Mouse (Mus musculus): ENCODE data around the gene Lrrfip2. TPM values are rescaled to one million over a fixed set of nuclear protein-coding genes. Genes with fewer than 3 reads are reported as not detected.

Lrrfip2 gene
- polyA plus RNA-seq, 1 experiment from 2014 or later, result 41.8 TPM

DNA sequence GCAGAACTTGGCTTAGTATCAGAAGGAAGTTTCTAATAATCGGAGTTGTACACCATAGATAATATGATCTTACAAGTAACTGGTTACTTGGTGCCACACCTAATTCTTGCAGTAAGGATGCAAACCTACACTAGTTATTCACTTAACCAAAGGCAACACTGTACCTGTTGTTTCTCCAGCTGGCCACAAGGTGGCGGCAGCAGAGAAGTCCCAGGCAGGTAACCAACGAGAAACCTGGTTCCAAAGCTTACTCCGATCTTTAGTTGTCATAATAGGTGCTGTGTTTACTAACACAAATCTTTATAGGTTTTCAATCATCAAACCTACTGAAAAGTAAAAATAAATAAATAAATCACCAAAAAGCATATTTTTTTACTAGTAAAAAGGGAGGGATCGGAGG is 24.3 kb upstream of the Lrrfip2 start:
- 27% methylated on average over 5 of the region's 5 CpGs for WGBS
- H3K4me1 ChIP-seq, result no peaks in the 10 kb centered on the region
- no peak overlapping the region for H3K9ac ChIP-seq (replicated peaks)
- H3K4me2 ChIP-seq (replicated peaks), result no peak overlapping the region
- ATAC-seq (replicated peaks), result no peak
- H3K36me3 ChIP-seq, result no peaks in the 10 kb centered on the region
- no peaks in the 10 kb centered on the region for H3K27me3 ChIP-seq
- no peak overlapping the region for H3K27ac ChIP-seq (replicated peaks)
- no peaks in the 10 kb centered on the region for H3K9me3 ChIP-seq
- H3K4me3 ChIP-seq, result no peak overlapping the region

DNA sequence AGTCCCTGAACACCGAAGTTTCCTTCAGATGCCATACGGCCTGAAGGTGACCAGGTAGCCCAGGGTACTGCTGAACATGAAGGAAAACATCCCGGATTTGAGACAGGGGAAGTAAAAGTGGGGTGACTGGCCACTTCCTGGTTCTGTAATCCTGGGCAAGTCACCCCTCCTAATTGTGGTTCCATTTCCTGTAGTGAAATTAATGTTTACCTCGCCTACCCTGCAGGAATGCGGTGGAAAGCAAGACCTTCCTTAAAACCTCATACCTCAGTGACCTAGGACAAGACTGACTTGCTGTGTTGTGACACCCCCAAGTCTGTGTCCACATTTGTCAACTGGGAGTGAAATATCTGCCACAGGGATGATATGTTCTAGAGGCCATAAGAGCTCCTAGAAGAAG is 22.8 kb upstream of the Lrrfip2 start:
- WGBS, result 80% methylated on average over 5 of the region's 5 CpGs
- no peak for ATAC-seq (replicated peaks)
- H3K36me3 ChIP-seq, result no peaks in the 10 kb centered on the region

DNA sequence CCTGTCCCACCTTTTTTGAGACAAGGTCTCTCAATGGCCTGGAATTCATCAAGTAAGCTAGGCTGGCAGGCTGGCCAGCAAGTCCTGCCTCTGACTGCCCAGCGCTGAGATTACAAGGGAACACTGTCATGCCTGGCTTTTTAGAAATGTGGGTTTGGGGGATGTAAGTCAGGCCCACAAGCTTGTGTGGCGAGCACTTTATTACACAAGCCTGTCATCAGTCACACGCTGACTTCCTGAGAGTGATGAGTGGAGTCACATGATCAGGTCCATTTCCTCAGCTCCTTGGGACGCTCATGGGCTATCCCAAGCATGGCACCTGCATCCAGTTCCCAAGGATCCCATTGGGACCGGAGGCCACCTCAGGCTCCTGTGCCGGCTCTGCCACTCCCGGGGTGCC is 21.7 kb upstream of the Lrrfip2 start:
- Histone ChIP-seq H3K9ac (replicated peaks) (no peak overlapping the region), H3K9me3 (no peaks in the 10 kb centered on the region), H3K4me2 (replicated peaks) (no peak overlapping the region), H3K4me1 (no peaks in the 10 kb centered on the region), H3K27me3 (no peaks in the 10 kb centered on the region), H3K4me3 (no peak overlapping the region), H3K36me3 (no peaks in the 10 kb centered on the region), H3K27ac (replicated peaks) (no peak overlapping the region)
- no peak for ATAC-seq (replicated peaks)
- 79% methylated on average over 7 of the region's 7 CpGs for whole genome bisulfite sequencing

More for the DNA sequence above, 22.8 kb upstream of the Lrrfip2 start:
- no peaks in the 10 kb centered on the region for H3K9me3 ChIP-seq
- no peaks in the 10 kb centered on the region for H3K4me1 ChIP-seq
- H3K9ac ChIP-seq (replicated peaks), result no peak overlapping the region
- no peak overlapping the region for H3K4me2 ChIP-seq (replicated peaks)
- H3K27me3 ChIP-seq, result no peaks in the 10 kb centered on the region
- no peak overlapping the region for H3K4me3 ChIP-seq
- no peak overlapping the region for H3K27ac ChIP-seq (replicated peaks)

DNA sequence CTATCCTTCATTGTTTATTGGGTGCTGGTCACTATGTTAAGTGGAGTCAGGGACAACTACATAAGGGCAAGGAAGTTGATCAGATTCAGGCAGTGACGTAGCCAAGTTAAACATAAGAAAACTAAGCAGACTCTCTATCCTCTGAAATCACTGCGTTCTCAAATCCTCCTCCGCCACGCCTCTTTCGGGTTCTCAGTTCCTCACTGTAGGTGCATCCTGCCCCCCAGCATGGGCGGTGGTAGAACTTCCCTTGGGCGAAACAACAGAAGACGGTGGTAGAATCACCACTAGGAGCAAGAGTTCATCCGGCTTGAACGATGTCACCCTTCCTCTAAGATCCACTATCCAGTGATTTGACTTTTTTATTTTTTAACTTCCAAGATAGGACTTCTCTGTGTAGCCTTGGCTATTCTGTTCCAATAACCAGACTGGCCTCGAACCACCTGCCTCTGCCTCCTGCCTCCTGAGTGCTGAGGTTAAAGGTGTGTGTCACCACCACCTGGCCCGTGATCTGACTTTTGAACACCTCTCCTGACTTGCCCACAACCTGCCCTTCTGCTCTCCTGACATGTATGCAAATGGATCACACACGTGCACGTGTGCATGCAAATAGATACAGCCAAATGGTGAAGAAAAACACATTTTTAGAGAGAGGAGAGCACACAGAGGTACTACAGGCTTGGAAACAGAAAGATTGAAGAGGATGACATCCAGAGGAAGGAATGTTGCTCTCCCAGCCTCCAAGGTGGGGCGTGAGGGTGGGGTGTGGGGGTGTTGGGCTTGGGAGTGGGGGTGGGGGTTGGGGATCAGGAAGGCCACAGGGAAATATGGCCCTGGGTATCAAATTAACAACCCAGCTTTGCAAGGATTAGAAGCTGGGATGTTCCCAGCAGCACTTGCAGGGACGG is 20.7 kb upstream of the Lrrfip2 start:
- no peak overlapping the region for H3K4me3 ChIP-seq
- no peak overlapping the region for H3K4me2 ChIP-seq (replicated peaks)
- no peaks in the 10 kb centered on the region for H3K9me3 ChIP-seq
- no peak for ATAC-seq (replicated peaks)
- H3K27ac ChIP-seq (replicated peaks), result no peak overlapping the region
- no peaks in the 10 kb centered on the region for H3K4me1 ChIP-seq
- H3K36me3 ChIP-seq, result no peaks in the 10 kb centered on the region
- WGBS, result 91% methylated on average over 16 of the region's 16 CpGs
- H3K27me3 ChIP-seq, result no peaks in the 10 kb centered on the region
- no peak overlapping the region for H3K9ac ChIP-seq (replicated peaks)

DNA sequence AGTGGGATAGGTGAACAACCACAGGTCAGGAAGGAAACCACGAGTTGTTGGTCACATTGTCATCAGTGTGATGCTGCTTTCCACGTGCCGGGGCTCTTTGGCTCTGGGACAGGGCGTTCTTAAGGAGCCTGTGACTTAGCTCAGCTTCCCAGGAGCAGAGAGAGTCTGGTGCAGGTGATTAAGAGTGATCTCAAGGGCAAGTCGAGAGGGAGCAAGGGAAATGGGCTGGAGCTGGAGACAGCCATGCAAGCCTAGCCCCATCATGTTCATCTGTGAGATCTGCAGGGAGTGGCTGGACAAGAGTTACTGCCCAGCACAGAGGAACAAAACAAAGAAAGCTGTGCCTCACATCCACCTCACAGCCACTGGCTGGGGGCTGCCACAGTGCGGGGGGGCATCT is 19.8 kb upstream of the Lrrfip2 start:
- Histone ChIP-seq H3K4me2 (replicated peaks) (no peak overlapping the region), H3K36me3 (no peaks in the 10 kb centered on the region), H3K9me3 (no peaks in the 10 kb centered on the region), H3K27ac (replicated peaks) (no peak overlapping the region), H3K27me3 (no peaks in the 10 kb centered on the region), H3K4me3 (no peak overlapping the region), H3K4me1 (no peaks in the 10 kb centered on the region), H3K9ac (replicated peaks) (no peak overlapping the region)
- ATAC-seq (replicated peaks), result no peak
- WGBS, result 74% methylated on average over 6 of the region's 6 CpGs

DNA sequence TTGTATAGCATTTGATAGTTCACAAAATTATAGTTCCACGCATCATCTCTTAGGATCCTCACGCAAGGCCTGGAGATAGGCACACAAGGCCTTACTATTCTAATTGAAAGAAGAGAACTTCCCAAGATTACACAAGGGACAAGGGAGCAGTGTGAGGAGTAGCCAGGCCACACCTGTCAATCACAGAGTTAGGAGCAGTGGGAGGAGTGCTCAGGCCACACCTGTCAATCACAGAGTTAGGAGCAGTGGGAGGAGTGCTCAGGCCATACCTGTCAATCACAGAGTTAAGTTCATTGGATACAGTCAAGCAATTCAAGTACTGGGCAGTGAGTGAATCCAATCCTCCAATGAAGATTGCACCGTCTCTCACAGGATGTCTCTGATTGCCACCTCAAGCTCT is 17.0 kb upstream of the Lrrfip2 start:
- no peaks in the 10 kb centered on the region for H3K9me3 ChIP-seq
- H3K27ac ChIP-seq (replicated peaks), result no peak overlapping the region
- no peak overlapping the region for H3K4me2 ChIP-seq (replicated peaks)
- H3K36me3 ChIP-seq, result no peaks in the 10 kb centered on the region
- no peak overlapping the region for H3K9ac ChIP-seq (replicated peaks)
- ATAC-seq (replicated peaks), result no peak
- H3K4me1 ChIP-seq, result no peaks in the 10 kb centered on the region
- 74% methylated on average over 3 of the region's 3 CpGs for WGBS
- no peak overlapping the region for H3K4me3 ChIP-seq
- H3K27me3 ChIP-seq, result no peaks in the 10 kb centered on the region

DNA sequence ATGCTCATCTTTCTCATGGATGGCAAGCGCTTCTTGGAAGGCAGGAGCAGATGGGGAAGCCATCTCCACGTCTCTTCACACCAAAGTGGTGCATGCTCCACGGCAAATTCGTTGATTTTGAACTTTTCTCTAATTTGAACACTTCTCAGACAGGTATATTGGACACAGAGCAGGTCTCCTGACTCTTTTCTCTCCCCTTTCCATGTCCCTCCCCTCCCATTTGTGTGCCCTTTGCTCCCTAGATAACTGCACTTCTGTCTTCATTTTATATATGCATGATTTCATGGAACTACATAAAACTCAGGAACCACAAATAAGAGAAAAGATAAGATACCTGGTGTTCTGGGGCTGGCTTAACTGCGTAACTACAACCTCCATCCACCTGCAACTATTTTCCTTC is 14.1 kb upstream of the Lrrfip2 start:
- no peak for ATAC-seq (replicated peaks)
- WGBS, result 81% methylated on average over 5 of the region's 5 CpGs
- no peak overlapping the region for H3K27ac ChIP-seq (replicated peaks)
- no peak overlapping the region for H3K4me3 ChIP-seq
- no peaks in the 10 kb centered on the region for H3K4me1 ChIP-seq
- no peaks in the 10 kb centered on the region for H3K27me3 ChIP-seq
- no peaks in the 10 kb centered on the region for H3K36me3 ChIP-seq
- H3K9me3 ChIP-seq, result no peaks in the 10 kb centered on the region
- H3K4me2 ChIP-seq (replicated peaks), result no peak overlapping the region
- no peak overlapping the region for H3K9ac ChIP-seq (replicated peaks)

DNA sequence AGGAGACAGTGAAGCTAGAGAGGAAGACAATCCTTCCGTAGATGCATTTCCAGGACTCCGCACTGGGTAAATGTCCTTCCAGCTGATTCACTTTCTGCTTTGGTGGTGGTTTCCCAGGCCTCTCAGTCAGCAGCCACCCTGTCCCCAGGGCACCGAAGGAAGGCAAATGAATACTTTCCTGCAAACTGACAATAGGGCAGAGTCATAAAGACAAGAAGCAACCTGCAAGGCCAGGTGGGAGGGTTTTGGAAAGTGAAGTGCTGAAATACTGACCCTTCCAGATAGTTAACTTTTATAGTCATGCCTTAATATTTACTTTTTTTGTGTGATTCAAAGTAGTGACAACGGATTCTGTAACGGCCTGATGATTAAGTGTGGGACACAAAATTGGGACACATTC is 13.5 kb upstream of the Lrrfip2 start:
- Histone ChIP-seq H3K4me3 (no peak overlapping the region), H3K9me3 (no peaks in the 10 kb centered on the region), H3K9ac (replicated peaks) (no peak overlapping the region), H3K36me3 (no peaks in the 10 kb centered on the region), H3K27me3 (no peaks in the 10 kb centered on the region), H3K4me1 (no peaks in the 10 kb centered on the region), H3K27ac (replicated peaks) (no peak overlapping the region), H3K4me2 (replicated peaks) (no peak overlapping the region)
- whole genome bisulfite sequencing, result 92% methylated on average over 5 of the region's 5 CpGs
- no peak for ATAC-seq (replicated peaks)

DNA sequence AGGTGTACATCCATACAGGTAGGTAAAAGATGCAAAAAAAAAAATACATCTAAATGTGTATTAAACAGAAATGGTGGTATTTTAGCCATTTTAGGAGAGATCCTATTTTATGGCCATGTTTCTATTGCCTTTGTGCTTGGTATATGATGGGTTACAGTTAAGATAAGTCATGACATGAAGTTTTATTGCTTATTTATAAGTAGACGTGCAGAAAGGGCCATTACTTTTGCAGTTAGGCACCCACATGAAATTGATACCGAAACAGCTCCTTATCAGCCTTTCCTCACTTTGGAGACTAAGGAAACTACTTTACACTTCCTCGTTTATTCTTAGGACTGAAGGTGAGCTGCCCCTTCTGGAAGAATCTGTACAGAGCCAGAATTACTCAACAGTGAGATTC is 9.5 kb upstream of the Lrrfip2 start:
- Histone ChIP-seq H3K27ac (replicated peaks) (no peak overlapping the region), H3K4me2 (replicated peaks) (no peak overlapping the region), H3K4me3 (no peak overlapping the region), H3K27me3 (no peaks in the 10 kb centered on the region), H3K9ac (replicated peaks) (no peak overlapping the region), H3K9me3 (no peaks in the 10 kb centered on the region), H3K4me1 (no peaks in the 10 kb centered on the region), H3K36me3 (no peaks in the 10 kb centered on the region)
- ATAC-seq (replicated peaks), result no peak
- WGBS, result 75% methylated on average over 3 of the region's 3 CpGs

DNA sequence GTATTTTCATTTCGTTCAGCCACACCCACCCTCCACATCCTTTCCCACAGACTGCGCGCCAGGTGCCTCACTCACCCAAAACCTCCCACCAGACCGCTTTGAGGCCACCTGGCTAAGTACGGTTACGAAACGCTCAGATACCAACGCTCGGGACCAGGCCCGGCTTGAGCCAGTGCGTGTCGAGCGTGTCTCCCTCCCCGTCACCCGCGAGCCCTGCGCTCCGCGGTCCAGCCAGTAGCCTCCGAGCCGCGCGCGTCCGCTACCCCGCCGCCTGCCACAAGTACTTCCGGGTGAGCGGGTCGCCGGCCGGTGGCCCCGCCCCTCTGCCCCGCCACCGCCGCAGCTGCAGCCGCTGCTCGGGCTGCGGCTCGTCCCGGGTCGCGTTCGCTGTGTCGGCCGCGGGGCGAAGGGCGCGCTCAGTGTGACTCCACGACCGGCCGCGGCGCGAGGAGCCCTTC is 431 bp downstream of the Lrrfip2 start:
- peak overlapping the region; percentile 81 for H3K4me2 ChIP-seq (replicated peaks)
- H3K27me3 ChIP-seq, result no peaks in the 10 kb centered on the region
- WGBS, result under 1% methylated on average over 56 of the region's 56 CpGs
- H3K4me1 ChIP-seq, result peaks cover 19% of the 10 kb centered on the region
- peak overlapping the region; percentile 76 for H3K9ac ChIP-seq (replicated peaks)
- H3K36me3 ChIP-seq, result no peaks in the 10 kb centered on the region
- H3K4me3 ChIP-seq, result peak overlapping the region; percentile 94
- peak overlapping the region; percentile 73 for H3K27ac ChIP-seq (replicated peaks)
- peak; percentile 95 for ATAC-seq (replicated peaks)
- H3K9me3 ChIP-seq, result no peaks in the 10 kb centered on the region

DNA sequence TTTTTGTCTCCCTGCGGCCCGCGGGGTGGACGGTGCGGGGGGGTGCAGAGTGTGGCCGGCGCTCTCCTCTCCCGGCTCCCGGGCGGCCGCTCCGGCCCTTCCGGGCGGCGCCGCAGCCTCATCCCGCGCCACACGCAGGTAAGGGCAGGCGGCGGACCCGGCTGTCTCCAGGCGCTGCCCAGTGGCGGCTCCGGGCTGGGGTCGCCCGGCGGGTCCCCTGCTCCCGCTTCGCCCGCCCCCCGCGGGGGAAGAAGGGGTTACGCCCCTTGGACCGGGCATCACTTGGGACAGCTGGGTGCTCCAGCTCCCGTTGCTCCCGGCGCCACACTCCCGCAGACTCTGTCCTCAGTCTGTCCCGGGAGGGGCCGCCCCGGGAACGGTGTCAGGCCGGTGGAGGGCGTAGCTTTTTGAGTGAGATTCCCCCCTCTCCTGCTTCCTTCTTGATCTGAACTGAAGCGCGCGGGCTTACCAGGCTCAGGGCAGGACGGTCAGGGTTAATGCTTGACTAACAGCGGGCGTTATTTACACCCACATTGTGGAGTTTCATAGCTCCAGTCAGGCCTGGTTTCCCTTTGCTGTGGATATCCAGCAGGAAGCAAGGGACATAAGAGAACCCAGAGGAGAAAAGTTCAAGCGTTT is 979 bp downstream of the Lrrfip2 start:
- peak; percentile 89 for ATAC-seq (replicated peaks)

DNA sequence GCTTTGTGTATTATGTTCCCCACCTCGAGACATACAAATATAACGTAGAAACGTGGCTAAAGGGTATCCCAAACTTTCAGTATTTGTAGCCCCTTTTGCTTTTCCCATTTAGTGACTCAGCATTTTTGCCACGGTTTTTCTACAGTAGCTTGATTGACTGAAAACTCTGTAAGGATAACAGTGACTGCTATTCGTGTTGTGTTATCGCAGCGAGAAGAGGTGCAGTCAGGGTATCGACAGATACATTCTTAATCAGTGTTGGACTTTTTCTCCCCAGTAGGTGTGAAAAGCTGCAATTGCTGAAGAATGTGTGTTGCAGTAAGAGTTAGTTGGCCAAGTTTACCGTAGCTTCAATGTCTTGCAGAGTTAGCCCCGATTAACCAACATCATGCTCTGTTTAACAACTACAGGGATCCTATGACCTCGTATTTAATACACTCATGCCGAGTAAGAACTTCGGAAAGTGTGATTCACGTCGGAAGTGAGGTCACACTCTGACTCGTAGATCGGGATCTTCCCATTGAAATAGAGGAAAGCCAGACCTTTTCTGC is 1.6 kb downstream of the Lrrfip2 start:
- Histone ChIP-seq H3K9me3 (no peaks in the 10 kb centered on the region), H3K4me2 (replicated peaks) (peak overlapping the region; percentile 81), H3K9ac (replicated peaks) (peak overlapping the region; percentile 76), H3K27ac (replicated peaks) (peak overlapping the region; percentile 73), H3K4me1 (peaks cover 19% of the 10 kb centered on the region), H3K27me3 (no peaks in the 10 kb centered on the region), H3K36me3 (no peaks in the 10 kb centered on the region), H3K4me3 (peak overlapping the region; percentile 94)
- 12% methylated on average over 17 of the region's 17 CpGs for WGBS
- ATAC-seq (replicated peaks), result no peak

More for the DNA sequence above, 979 bp downstream of the Lrrfip2 start:
- no peaks in the 10 kb centered on the region for H3K27me3 ChIP-seq
- H3K4me3 ChIP-seq, result peak overlapping the region; percentile 94
- peak overlapping the region; percentile 81 for H3K4me2 ChIP-seq (replicated peaks)
- peaks cover 19% of the 10 kb centered on the region for H3K4me1 ChIP-seq
- H3K9me3 ChIP-seq, result no peaks in the 10 kb centered on the region
- WGBS, result under 1% methylated on average over 49 of the region's 52 CpGs
- H3K27ac ChIP-seq (replicated peaks), result peak overlapping the region; percentile 73
- peak overlapping the region; percentile 76 for H3K9ac ChIP-seq (replicated peaks)
- H3K36me3 ChIP-seq, result no peaks in the 10 kb centered on the region

All from forebrain, embryonic 15.5 days (tissue).